Mouse (Mus musculus): ENCODE measurements at regions not wholly inside any gene's neighbourhood (a gene's known extent, or its start where the extent isn't known, plus 50 kb on each side); places are given as distances from the start of the nearest gene placed in this dataset.

- TF ChIP-seq POLR2A (IDR thresholded peaks at IDR 0.05; ENCODE audit: borderline replicate concordance, insufficient read depth, low read length), result no peak
- no peak for TF ChIP-seq CTCF (IDR thresholded peaks at IDR 0.05; ENCODE audit: borderline replicate concordance, insufficient read depth, low read depth, low read length)
- Histone ChIP-seq H3K27me3 (ENCODE audit: control insufficient read depth, insufficient read depth, low read length) (no peaks in the 10 kb centered on the region), H3K4me3 (replicated peaks; ENCODE audit: insufficient read depth, low read depth, low read length) (no peak overlapping the region), H3K4me1 (ENCODE audit: control insufficient read depth, insufficient read depth, low read length) (peaks cover 3% of the 10 kb centered on the region; the same call in 1 of the 2 replicates), H3K27ac (ENCODE audit: insufficient read depth, low read length) (no peak overlapping the region)
- 75% methylated on average over 8 of the region's 8 CpGs for WGBS
- DNase-seq, result peak in 1 of 2 experiments; percentile 22
Measured at GRCm38 (mm10) chr13:37557183-37557582, 212.2 kb downstream of the Ly86 start.

GRCm38 (mm10) chr13:37557766-37558165, 212.8 kb downstream of the Ly86 start:
- Histone ChIP-seq H3K4me3 (replicated peaks; ENCODE audit: insufficient read depth, low read depth, low read length) (no peak overlapping the region), H3K4me1 (ENCODE audit: control insufficient read depth, insufficient read depth, low read length) (peaks cover 3% of the 10 kb centered on the region; the same call in 1 of the 2 replicates), H3K27ac (ENCODE audit: insufficient read depth, low read length) (no peak overlapping the region), H3K27me3 (ENCODE audit: control insufficient read depth, insufficient read depth, low read length) (no peaks in the 10 kb centered on the region)
- WGBS, result 92% methylated on average over 5 of the region's 5 CpGs
- DNase-seq, result no peak
- TF ChIP-seq CTCF (IDR thresholded peaks at IDR 0.05; ENCODE audit: borderline replicate concordance, insufficient read depth, low read depth, low read length), result no peak

- 60% methylated on average over 5 of the region's 5 CpGs for WGBS
- no peak for DNase-seq
- H3K27ac ChIP-seq (ENCODE audit: insufficient read depth, low read length), result no peak overlapping the region
Measured at GRCm38 (mm10) chr13:37559056-37559455, 214.0 kb downstream of the Ly86 start.

GRCm38 (mm10) chr13:37559706-37560313, 214.8 kb downstream of the Ly86 start:
- Histone ChIP-seq H3K27me3 (ENCODE audit: control insufficient read depth, insufficient read depth, low read length) (no peaks in the 10 kb centered on the region), H3K4me1 (ENCODE audit: control insufficient read depth, insufficient read depth, low read length) (peaks cover 3% of the 10 kb centered on the region; the same call in 1 of the 2 replicates), H3K4me3 (replicated peaks; ENCODE audit: insufficient read depth, low read depth, low read length) (no peak overlapping the region), H3K27ac (ENCODE audit: insufficient read depth, low read length) (no peak overlapping the region)
- 71% methylated on average over 7 of the region's 7 CpGs for WGBS
- TF ChIP-seq CTCF (IDR thresholded peaks at IDR 0.05; ENCODE audit: borderline replicate concordance, insufficient read depth, low read depth, low read length), result no peak
- no peak for DNase-seq

More at GRCm38 (mm10) chr13:37559056-37559455, 214.0 kb downstream of the Ly86 start:
- Histone ChIP-seq H3K27me3 (ENCODE audit: control insufficient read depth, insufficient read depth, low read length) (no peaks in the 10 kb centered on the region), H3K4me1 (ENCODE audit: control insufficient read depth, insufficient read depth, low read length) (peaks cover 3% of the 10 kb centered on the region; the same call in 1 of the 2 replicates), H3K4me3 (replicated peaks; ENCODE audit: insufficient read depth, low read depth, low read length) (no peak overlapping the region)
- TF ChIP-seq POLR2A (IDR thresholded peaks at IDR 0.05; ENCODE audit: borderline replicate concordance, insufficient read depth, low read length) (no peak), CTCF (IDR thresholded peaks at IDR 0.05; ENCODE audit: borderline replicate concordance, insufficient read depth, low read depth, low read length) (no peak)

GRCm38 (mm10) chr13:37560387-37560786, 215.4 kb downstream of the Ly86 start:
- no peak overlapping the region for H3K4me3 ChIP-seq (replicated peaks; ENCODE audit: insufficient read depth, low read depth, low read length)
- no peaks in the 10 kb centered on the region for H3K27me3 ChIP-seq (ENCODE audit: control insufficient read depth, insufficient read depth, low read length)
- 12% methylated on average over 9 of the region's 9 CpGs for WGBS
- H3K27ac ChIP-seq (ENCODE audit: insufficient read depth, low read length), result no peak overlapping the region
- TF ChIP-seq POLR2A (IDR thresholded peaks at IDR 0.05; ENCODE audit: borderline replicate concordance, insufficient read depth, low read length), result no peak
- no peak for TF ChIP-seq CTCF (IDR thresholded peaks at IDR 0.05; ENCODE audit: borderline replicate concordance, insufficient read depth, low read depth, low read length)
- DNase-seq, result no peak
- H3K4me1 ChIP-seq (ENCODE audit: control insufficient read depth, insufficient read depth, low read length), result peaks cover 3% of the 10 kb centered on the region; the same call in 1 of the 2 replicates

GRCm38 (mm10) chr13:37560800-37561199, 215.8 kb downstream of the Ly86 start:
- no peak for DNase-seq
- Histone ChIP-seq H3K27ac (ENCODE audit: insufficient read depth, low read length) (no peak overlapping the region), H3K27me3 (ENCODE audit: control insufficient read depth, insufficient read depth, low read length) (no peaks in the 10 kb centered on the region), H3K4me1 (ENCODE audit: control insufficient read depth, insufficient read depth, low read length) (peaks cover 3% of the 10 kb centered on the region; the same call in 1 of the 2 replicates), H3K4me3 (replicated peaks; ENCODE audit: insufficient read depth, low read depth, low read length) (no peak overlapping the region)
- no peak for TF ChIP-seq POLR2A (IDR thresholded peaks at IDR 0.05; ENCODE audit: borderline replicate concordance, insufficient read depth, low read length)
- TF ChIP-seq CTCF (IDR thresholded peaks at IDR 0.05; ENCODE audit: borderline replicate concordance, insufficient read depth, low read depth, low read length), result no peak
- 35% methylated on average over 3 of the region's 3 CpGs for WGBS

- TF ChIP-seq POLR2A (IDR thresholded peaks at IDR 0.05; ENCODE audit: borderline replicate concordance, insufficient read depth, low read length), result no peak
- no peak for TF ChIP-seq CTCF (IDR thresholded peaks at IDR 0.05; ENCODE audit: borderline replicate concordance, insufficient read depth, low read depth, low read length)
- no peaks in the 10 kb centered on the region for H3K27me3 ChIP-seq (ENCODE audit: control insufficient read depth, insufficient read depth, low read length)
- WGBS, result 66% methylated on average over 2 of the region's 2 CpGs
- peaks cover 3% of the 10 kb centered on the region; the same call in 1 of the 2 replicates for H3K4me1 ChIP-seq (ENCODE audit: control insufficient read depth, insufficient read depth, low read length)
- H3K4me3 ChIP-seq (replicated peaks; ENCODE audit: insufficient read depth, low read depth, low read length), result no peak overlapping the region
- no peak overlapping the region for H3K27ac ChIP-seq (ENCODE audit: insufficient read depth, low read length)
- no peak for DNase-seq
Measured at GRCm38 (mm10) chr13:37561437-37561836, 216.4 kb downstream of the Ly86 start.

- WGBS, result 57% methylated on average over 9 of the region's 9 CpGs
- no peaks in the 10 kb centered on the region for H3K27me3 ChIP-seq (ENCODE audit: control insufficient read depth, insufficient read depth, low read length)
- H3K4me1 ChIP-seq (ENCODE audit: control insufficient read depth, insufficient read depth, low read length), result peaks cover 3% of the 10 kb centered on the region; the same call in 1 of the 2 replicates
- TF ChIP-seq CTCF (IDR thresholded peaks at IDR 0.05; ENCODE audit: borderline replicate concordance, insufficient read depth, low read depth, low read length) (no peak), POLR2A (IDR thresholded peaks at IDR 0.05; ENCODE audit: borderline replicate concordance, insufficient read depth, low read length) (no peak)
- DNase-seq, result no peak
- H3K4me3 ChIP-seq (replicated peaks; ENCODE audit: insufficient read depth, low read depth, low read length), result no peak overlapping the region
- no peak overlapping the region for H3K27ac ChIP-seq (ENCODE audit: insufficient read depth, low read length)
Measured at GRCm38 (mm10) chr13:37562141-37562540, 216.1 kb upstream of the Rreb1 start.

Data from cerebellum, adult 2 months (tissue).